Mouse (Mus musculus) forebrain, embryonic 11.5 days (tissue): Measurements from ENCODE around the gene Supv3l1. TPM values are rescaled to one million over a fixed set of nuclear protein-coding genes. Genes with fewer than 3 reads are reported as not detected.
"Not testable (repeated sequence)": the region's sequence is repeated elsewhere in the genome, so short reads cannot be mapped to it uniquely, and the experiment has no call there.

Source experiments
- ATAC-seq: fragments of 200-750 bp; cut with Nextera tagmentation; replicated peaks from 2 replicates; pipeline ENCODE4 v1.8.0; 2017; ENCODE audit warnings: moderate TSS enrichment; ENCODE audit not compliant: low FRiP score
- DNase-seq: peaks from one replicate; pipeline ENCODE4 v3.0.0-alpha.2; 2017; ENCODE audit warnings: low spot score
- H3K27ac ChIP-seq: fragments of 300-500 bp; sonication (generic); 2 replicates; pipeline ENCODE4 v1.5.1; 2014; ENCODE audit warnings: low read depth, low read length
- H3K27me3 ChIP-seq: fragments of 300-500 bp; sonication (generic); 2 replicates; pipeline ENCODE4 v1.6.1; 2014; ENCODE audit warnings: mild to moderate bottlenecking, low read length, mixed read lengths; ENCODE audit not compliant: control insufficient read depth, insufficient read depth
- H3K36me3 ChIP-seq: fragments of 300-500 bp; sonication (generic); 2 replicates; pipeline ENCODE4 v1.6.1; 2014; ENCODE audit warnings: mild to moderate bottlenecking, low read length, moderate library complexity, mixed read lengths; ENCODE audit not compliant: control insufficient read depth, insufficient read depth
- H3K4me1 ChIP-seq: fragments of 300-500 bp; sonication (generic); replicated peaks from 2 replicates; pipeline ENCODE4 v1.6.1; 2014; ENCODE audit warnings: low read length, mixed read lengths; ENCODE audit not compliant: control insufficient read depth, insufficient read depth
- H3K4me2 ChIP-seq: fragments of 300-500 bp; sonication (generic); 2 replicates; pipeline ENCODE4 v1.6.1; 2014; ENCODE audit warnings: low read depth, mild to moderate bottlenecking, low read length, moderate library complexity, mixed read lengths; ENCODE audit not compliant: severe bottlenecking
- H3K4me3 ChIP-seq: fragments of 300-500 bp; sonication (generic); 2 replicates; pipeline ENCODE4 v1.5.1; 2014; ENCODE audit warnings: low read depth, low read length
- H3K9ac ChIP-seq: fragments of 300-500 bp; sonication (generic); 2 replicates; pipeline ENCODE4 v1.6.1; 2014; ENCODE audit warnings: low read length
- H3K9me3 ChIP-seq: fragments of 300-500 bp; sonication (generic); 2 replicates; pipeline ENCODE4 v1.6.1; 2016; ENCODE audit warnings: low read length, mixed read lengths; ENCODE audit not compliant: control insufficient read depth
- WGBS: fragments of 180-500 bp; shearing (Covaris S2); extraction: QIAGEN DNeasy Blood & Tissue Kit; methylation state at CpG from one replicate; pipeline ENCODE4 v1.1.7; 2014; 5-methylcytosine and 5-hydroxymethylcytosine counted together
- polyA plus RNA-seq: library from polyadenylated mRNA; unstranded; fragments of >200 nt; fragmentation: Nextera tagmentation; extraction: Ambion mirVana; gene quantifications from 2 replicates; pipeline ENCODE4 v1.2.1, GENCODE M21; 2014

The Supv3l1 gene
- polyA plus RNA-seq, 1 experiment from 2014 or later: 33.5 TPM

GRCm38 (mm10) chr10:62474944-62475343, 25.4 kb upstream of the Supv3l1 start:
- ATAC-seq: no peak
- 93% methylated on average over 10 of the region's 10 CpGs for WGBS
- DNase-seq: no peak

GRCm38 (mm10) chr10:62471105-62471504, 21.6 kb upstream of the Supv3l1 start:
- Histone ChIP-seq H3K9me3 (no peaks in the 10 kb centered on the region), H3K9ac (no peak overlapping the region), H3K4me3 (no peak overlapping the region), H3K4me2 (no peak overlapping the region), H3K27me3 (no peaks in the 10 kb centered on the region), H3K27ac (no peak overlapping the region), H3K36me3 (no peaks in the 10 kb centered on the region; the same call in 1 of the 2 replicates), H3K4me1 (no peaks in the 10 kb centered on the region)
- ATAC-seq (no peak), DNase-seq (no peak)
- 50% methylated on average over 5 of the region's 5 CpGs for WGBS

More at GRCm38 (mm10) chr10:62474944-62475343, 25.4 kb upstream of the Supv3l1 start:
- no peaks in the 10 kb centered on the region; the same call in 1 of the 2 replicates for H3K36me3 ChIP-seq
- no peaks in the 10 kb centered on the region for H3K27me3 ChIP-seq
- no peak overlapping the region for H3K9ac ChIP-seq
- H3K4me2 ChIP-seq: no peak overlapping the region
- H3K9me3 ChIP-seq: no peaks in the 10 kb centered on the region
- no peaks in the 10 kb centered on the region for H3K4me1 ChIP-seq
- H3K4me3 ChIP-seq: no peak overlapping the region
- no peak overlapping the region for H3K27ac ChIP-seq

- Histone ChIP-seq H3K9me3 (no peaks in the 10 kb centered on the region), H3K4me1 (no peaks in the 10 kb centered on the region), H3K36me3 (no peaks in the 10 kb centered on the region; the same call in 1 of the 2 replicates), H3K27me3 (no peaks in the 10 kb centered on the region), H3K9ac (no peak overlapping the region), H3K27ac (no peak overlapping the region), H3K4me3 (no peak overlapping the region), H3K4me2 (no peak overlapping the region)
- 93% methylated on average over 4 of the region's 4 CpGs for WGBS
- DNase-seq: no peak
- no peak for ATAC-seq
Observed at GRCm38 (mm10) chr10:62469736-62470135, 20.2 kb upstream of the Supv3l1 start.

GRCm38 (mm10) chr10:62461321-62461720, 11.8 kb upstream of the Supv3l1 start:
- ATAC-seq (no peak), DNase-seq (no peak)
- no peak overlapping the region for H3K9ac ChIP-seq
- no peaks in the 10 kb centered on the region for H3K4me1 ChIP-seq
- no peaks in the 10 kb centered on the region for H3K9me3 ChIP-seq
- H3K4me3 ChIP-seq: no peak overlapping the region
- H3K27ac ChIP-seq: no peak overlapping the region
- no peak overlapping the region for H3K4me2 ChIP-seq
- no peaks in the 10 kb centered on the region; the same call in 1 of the 2 replicates for H3K36me3 ChIP-seq
- H3K27me3 ChIP-seq: no peaks in the 10 kb centered on the region

GRCm38 (mm10) chr10:62452001-62452400, 2.5 kb upstream of the Supv3l1 start:
- not testable (repeated sequence) for H3K27me3 ChIP-seq, H3K27ac ChIP-seq, H3K4me2 ChIP-seq, H3K9ac ChIP-seq, DNase-seq, H3K4me3 ChIP-seq, ATAC-seq, H3K36me3 ChIP-seq, H3K9me3 ChIP-seq
- H3K4me1 ChIP-seq: peaks cover 12% of the 10 kb centered on the region
- 65% methylated on average over 11 of the region's 11 CpGs for WGBS

- Histone ChIP-seq H3K27ac (0 out of 2 replicates have a peak overlapping the region, but pooled peaks have one; percentile 66), H3K4me1 (peaks cover 12% of the 10 kb centered on the region), H3K4me2 (peak overlapping the region; percentile 68), H3K27me3 (no peaks in the 10 kb centered on the region), H3K9me3 (no peaks in the 10 kb centered on the region), H3K4me3 (peak overlapping the region; percentile 84), H3K36me3 (no peaks in the 10 kb centered on the region; the same call in 1 of the 2 replicates), H3K9ac (peak overlapping the region; percentile 82)
- DNase-seq (no peak), ATAC-seq (no peak)
- WGBS: 39% methylated on average over 18 of the region's 18 CpGs
Observed at GRCm38 (mm10) chr10:62450280-62450640, 722 bp upstream of the Supv3l1 start.

- Histone ChIP-seq H3K4me2 (no peak overlapping the region), H3K27ac (no peak overlapping the region), H3K36me3 (peaks cover 16% of the 10 kb centered on the region), H3K4me1 (no peaks in the 10 kb centered on the region), H3K9me3 (no peaks in the 10 kb centered on the region), H3K9ac (no peak overlapping the region), H3K4me3 (no peak overlapping the region), H3K27me3 (no peaks in the 10 kb centered on the region)
- ATAC-seq (no peak), DNase-seq (no peak)
- WGBS: 93% methylated on average over 5 of the region's 5 CpGs
Observed at GRCm38 (mm10) chr10:62430427-62430826, 19.1 kb downstream of the Supv3l1 start.

GRCm38 (mm10) chr10:62425081-62425871, 24.3 kb downstream of the Supv3l1 start:
- Histone ChIP-seq H3K36me3 (peaks cover 11% of the 10 kb centered on the region), H3K9ac (no peak overlapping the region), H3K27me3 (no peaks in the 10 kb centered on the region), H3K4me2 (no peak overlapping the region), H3K27ac (no peak overlapping the region), H3K4me1 (no peaks in the 10 kb centered on the region), H3K9me3 (no peaks in the 10 kb centered on the region), H3K4me3 (no peak overlapping the region)
- WGBS: 55% methylated on average over 9 of the region's 9 CpGs
- no peak for DNase-seq
- no peak for ATAC-seq

GRCm38 (mm10) chr10:62422255-62422654, 27.3 kb downstream of the Supv3l1 start, which contains the start of gene Hkdc1:
Gene Hkdc1 (minus strand): TSS chr10:62422491.
- Histone ChIP-seq H3K4me1 (no peaks in the 10 kb centered on the region), H3K9ac (no peak within 1 kb of the TSS), H3K27ac (no peak within 1 kb of the TSS), H3K36me3 (no peaks in the 10 kb centered on the region), H3K27me3 (no peaks in the 10 kb centered on the region), H3K9me3 (no peaks in the 10 kb centered on the region), H3K4me2 (no peak within 1 kb of the TSS), H3K4me3 (no peak within 1 kb of the TSS)
- ATAC-seq (no peak), DNase-seq (no peak)
- 50% methylated on average over 15 of the region's 15 CpGs for WGBS
